Mouse (Mus musculus): ENCODE data around the gene Slc35d2. TPM values are rescaled to one million over a fixed set of nuclear protein-coding genes. Genes with fewer than 3 reads are reported as not detected.

Gene Slc35d2
- polyA plus RNA-seq, 1 experiment: 2.5 TPM

- H3K4me2 ChIP-seq (ENCODE audit: low read depth): no peak overlapping the region
- H3K27me3 ChIP-seq (ENCODE audit: control insufficient read depth, insufficient read depth, insufficient read length): no peaks in the 10 kb centered on the region
- TF ChIP-seq USF1 (IDR thresholded peaks at IDR 0.05; ENCODE audit: low read depth): no peak
- no peak for TF ChIP-seq TCF12 (IDR thresholded peaks at IDR 0.05; ENCODE audit: insufficient read depth, poor library complexity, severe bottlenecking)
- no peak for TF ChIP-seq SRF (IDR thresholded peaks at IDR 0.05; ENCODE audit: control insufficient read depth, insufficient read length, low read depth)
- TF ChIP-seq POLR2A (IDR thresholded peaks at IDR 0.05; ENCODE audit: insufficient read length, low read depth): no peak
- no peak for TF ChIP-seq CEBPB (IDR thresholded peaks at IDR 0.05; ENCODE audit: insufficient read depth, poor library complexity, severe bottlenecking)
- no peak for TF ChIP-seq MYOG (IDR thresholded peaks at IDR 0.05; ENCODE audit: control insufficient read depth in 1 of 3, insufficient read depth in 1 of 3, insufficient read length in 2 of 3, low read depth in 2 of 3)
- H3ac ChIP-seq (ENCODE audit: control insufficient read depth, insufficient read length): no peak overlapping the region
- H3K4me3 ChIP-seq: no peak overlapping the region
- H3K36me3 ChIP-seq (ENCODE audit: control insufficient read depth, insufficient read depth): no peaks in the 10 kb centered on the region
- H3K79me2 ChIP-seq (ENCODE audit: control insufficient read depth, insufficient read depth): no peaks in the 10 kb centered on the region
Observed at GRCm38 (mm10) chr13:64093341-64093740, 35.8 kb downstream of the Slc35d2 start.

- Histone ChIP-seq H3K4me3 (no peak overlapping the region), H3ac (ENCODE audit: control insufficient read depth, insufficient read length) (no peak overlapping the region), H3K36me3 (ENCODE audit: control insufficient read depth, insufficient read depth) (no peaks in the 10 kb centered on the region), H3K79me2 (ENCODE audit: control insufficient read depth, insufficient read depth) (no peaks in the 10 kb centered on the region), H3K27me3 (ENCODE audit: control insufficient read depth, insufficient read depth, insufficient read length) (no peaks in the 10 kb centered on the region), H3K4me2 (ENCODE audit: low read depth) (no peak overlapping the region)
- no peak for TF ChIP-seq E2F4 (IDR thresholded peaks at IDR 0.05; ENCODE audit: insufficient read depth)
- TF ChIP-seq REST (IDR thresholded peaks at IDR 0.05; ENCODE audit: insufficient read depth, insufficient read length): no peak
- no peak for TF ChIP-seq CEBPB (IDR thresholded peaks at IDR 0.05; ENCODE audit: insufficient read depth, poor library complexity, severe bottlenecking)
- no peak for TF ChIP-seq MYOD1 (IDR thresholded peaks at IDR 0.05; ENCODE audit: control insufficient read depth in 1 of 3, insufficient read length in 2 of 3, low read depth in 2 of 3)
- no peak for TF ChIP-seq SRF (IDR thresholded peaks at IDR 0.05; ENCODE audit: control insufficient read depth, insufficient read length, low read depth)
- TF ChIP-seq POLR2A (IDR thresholded peaks at IDR 0.05; ENCODE audit: insufficient read length, low read depth): no peak
- TF ChIP-seq MYOG (IDR thresholded peaks at IDR 0.05; ENCODE audit: control insufficient read depth in 1 of 3, insufficient read depth in 1 of 3, insufficient read length in 2 of 3, low read depth in 2 of 3): no peak
Observed at GRCm38 (mm10) chr13:64092752-64093151, 36.4 kb downstream of the Slc35d2 start.

- H3K79me2 ChIP-seq (ENCODE audit: control insufficient read depth, insufficient read depth): no peaks in the 10 kb centered on the region
- no peak overlapping the region for H3ac ChIP-seq (ENCODE audit: control insufficient read depth, insufficient read length)
- H3K4me3 ChIP-seq: no peak overlapping the region
- H3K27me3 ChIP-seq (ENCODE audit: control insufficient read depth, insufficient read depth, insufficient read length): no peaks in the 10 kb centered on the region
- H3K4me2 ChIP-seq (ENCODE audit: low read depth): no peak overlapping the region
- no peak for TF ChIP-seq SRF (IDR thresholded peaks at IDR 0.05; ENCODE audit: control insufficient read depth, insufficient read length, low read depth)
- TF ChIP-seq CEBPB (IDR thresholded peaks at IDR 0.05; ENCODE audit: insufficient read depth, poor library complexity, severe bottlenecking): no peak
- no peak for TF ChIP-seq TCF3 (IDR thresholded peaks at IDR 0.05; ENCODE audit: insufficient read length, low read depth)
- TF ChIP-seq E2F4 (IDR thresholded peaks at IDR 0.05; ENCODE audit: insufficient read depth): no peak
- TF ChIP-seq MYOD1 (IDR thresholded peaks at IDR 0.05; ENCODE audit: control insufficient read depth in 1 of 3, insufficient read length in 2 of 3, low read depth in 2 of 3): no peak
- no peak for TF ChIP-seq REST (IDR thresholded peaks at IDR 0.05; ENCODE audit: insufficient read depth, insufficient read length)
- TF ChIP-seq POLR2A (IDR thresholded peaks at IDR 0.05; ENCODE audit: insufficient read length, low read depth): no peak
- no peaks in the 10 kb centered on the region for H3K36me3 ChIP-seq (ENCODE audit: control insufficient read depth, insufficient read depth)
Observed at GRCm38 (mm10) chr13:64092141-64092540, 37.0 kb downstream of the Slc35d2 start.

- TF ChIP-seq MYOD1 (IDR thresholded peaks at IDR 0.05; ENCODE audit: control insufficient read depth in 1 of 3, insufficient read length in 2 of 3, low read depth in 2 of 3): no peak
- no peak for TF ChIP-seq TCF12 (IDR thresholded peaks at IDR 0.05; ENCODE audit: insufficient read depth, poor library complexity, severe bottlenecking)
- TF ChIP-seq SRF (IDR thresholded peaks at IDR 0.05; ENCODE audit: control insufficient read depth, insufficient read length, low read depth): no peak
- no peak for TF ChIP-seq POLR2A (IDR thresholded peaks at IDR 0.05; ENCODE audit: insufficient read length, low read depth)
- TF ChIP-seq MAX (IDR thresholded peaks at IDR 0.05; ENCODE audit: low read depth): no peak
- TF ChIP-seq CEBPB (IDR thresholded peaks at IDR 0.05; ENCODE audit: insufficient read depth, poor library complexity, severe bottlenecking): no peak
- Histone ChIP-seq H3ac (ENCODE audit: control insufficient read depth, insufficient read length) (no peak overlapping the region), H3K79me2 (ENCODE audit: control insufficient read depth, insufficient read depth) (no peaks in the 10 kb centered on the region), H3K36me3 (ENCODE audit: control insufficient read depth, insufficient read depth) (no peaks in the 10 kb centered on the region), H3K4me2 (ENCODE audit: low read depth) (no peak overlapping the region), H3K27me3 (ENCODE audit: control insufficient read depth, insufficient read depth, insufficient read length) (no peaks in the 10 kb centered on the region), H3K4me3 (no peak overlapping the region)
Observed at GRCm38 (mm10) chr13:64091006-64091405, 38.2 kb downstream of the Slc35d2 start.

- Histone ChIP-seq H3K27me3 (ENCODE audit: control insufficient read depth, insufficient read depth, insufficient read length) (no peaks in the 10 kb centered on the region), H3K4me2 (ENCODE audit: low read depth) (no peak overlapping the region), H3K4me3 (no peak overlapping the region), H3K79me2 (ENCODE audit: control insufficient read depth, insufficient read depth) (no peaks in the 10 kb centered on the region), H3K36me3 (ENCODE audit: control insufficient read depth, insufficient read depth) (no peaks in the 10 kb centered on the region), H3ac (ENCODE audit: control insufficient read depth, insufficient read length) (no peak overlapping the region)
- TF ChIP-seq E2F4 (IDR thresholded peaks at IDR 0.05; ENCODE audit: insufficient read depth) (no peak), MYOD1 (IDR thresholded peaks at IDR 0.05; ENCODE audit: control insufficient read depth in 1 of 3, insufficient read length in 2 of 3, low read depth in 2 of 3) (no peak), TCF3 (IDR thresholded peaks at IDR 0.05; ENCODE audit: insufficient read length, low read depth) (no peak), POLR2A (IDR thresholded peaks at IDR 0.05; ENCODE audit: insufficient read length, low read depth) (no peak), POLR2AphosphoS2 (IDR thresholded peaks at IDR 0.05; ENCODE audit: insufficient read length, low read depth) (no peak), MYOG (IDR thresholded peaks at IDR 0.05; ENCODE audit: control insufficient read depth in 1 of 3, insufficient read depth in 1 of 3, insufficient read length in 2 of 3, low read depth in 2 of 3) (no peak), USF1 (IDR thresholded peaks at IDR 0.05; ENCODE audit: low read depth) (no peak), REST (IDR thresholded peaks at IDR 0.05; ENCODE audit: insufficient read depth, insufficient read length) (no peak), SRF (IDR thresholded peaks at IDR 0.05; ENCODE audit: control insufficient read depth, insufficient read length, low read depth) (no peak), TCF12 (IDR thresholded peaks at IDR 0.05; ENCODE audit: insufficient read depth, poor library complexity, severe bottlenecking) (no peak), CEBPB (IDR thresholded peaks at IDR 0.05; ENCODE audit: insufficient read depth, poor library complexity, severe bottlenecking) (no peak), MAX (IDR thresholded peaks at IDR 0.05; ENCODE audit: low read depth) (no peak)
Observed at GRCm38 (mm10) chr13:64090278-64090677, 38.9 kb downstream of the Slc35d2 start.

Measured in myocyte (in vitro differentiated cells).